Mouse (Mus musculus): ENCODE results near the gene Psmd2. TPM values are rescaled to one million over a fixed set of nuclear protein-coding genes. Genes with fewer than 3 reads are reported as not detected.
A peak's percentile ranks its signal among the peaks of the same experiment; 100 is the strongest.

The Psmd2 gene
- polyA plus RNA-seq, 1 experiment from 2014 or later, result 424 TPM

GRCm38 (mm10) chr16:20703071-20703470, 51.6 kb downstream of the Psmd2 start:
- H3K4me2 ChIP-seq, result no peak overlapping the region
- no peak for ATAC-seq (ENCODE audit: insufficient number of reproducible peaks, insufficient read depth, low FRiP score, low TSS enrichment, low read depth)
- H3K4me3 ChIP-seq (replicated peaks), result no peak overlapping the region
- peaks cover 30% of the 10 kb centered on the region for H3K4me1 ChIP-seq (replicated peaks)
- 92% methylated on average over 10 of the region's 10 CpGs for WGBS
- H3K27ac ChIP-seq, result no peak overlapping the region
- peaks cover 52% of the 10 kb centered on the region for H3K36me3 ChIP-seq
- no peak overlapping the region for H3K9ac ChIP-seq (replicated peaks)
- no peaks in the 10 kb centered on the region for H3K27me3 ChIP-seq
- H3K9me3 ChIP-seq, result no peaks in the 10 kb centered on the region

- peaks cover 30% of the 10 kb centered on the region for H3K4me1 ChIP-seq (replicated peaks)
- 81% methylated on average over 6 of the region's 6 CpGs for WGBS
- H3K9ac ChIP-seq (replicated peaks), result no peak overlapping the region
- H3K36me3 ChIP-seq, result peaks cover 60% of the 10 kb centered on the region
- H3K4me2 ChIP-seq, result no peak overlapping the region
- H3K27ac ChIP-seq, result no peak overlapping the region
- no peaks in the 10 kb centered on the region for H3K27me3 ChIP-seq
- H3K9me3 ChIP-seq, result no peaks in the 10 kb centered on the region
- no peak overlapping the region for H3K4me3 ChIP-seq (replicated peaks)
- ATAC-seq (ENCODE audit: insufficient number of reproducible peaks, insufficient read depth, low FRiP score, low TSS enrichment, low read depth), result no peak
Measured at GRCm38 (mm10) chr16:20703699-20704400, 52.4 kb downstream of the Psmd2 start.

GRCm38 (mm10) chr16:20705786-20706185, 54.3 kb downstream of the Psmd2 start:
- Histone ChIP-seq H3K9ac (replicated peaks) (no peak overlapping the region), H3K9me3 (no peaks in the 10 kb centered on the region), H3K4me1 (replicated peaks) (peaks cover 16% of the 10 kb centered on the region), H3K36me3 (peaks cover 74% of the 10 kb centered on the region), H3K4me3 (replicated peaks) (no peak overlapping the region), H3K4me2 (no peak overlapping the region), H3K27ac (no peak overlapping the region), H3K27me3 (no peaks in the 10 kb centered on the region)
- ATAC-seq (ENCODE audit: insufficient number of reproducible peaks, insufficient read depth, low FRiP score, low TSS enrichment, low read depth), result no peak
- 88% methylated on average over 3 of the region's 3 CpGs for WGBS

GRCm38 (mm10) chr16:20706407-20707055, 55.1 kb downstream of the Psmd2 start:
- no peak for ATAC-seq (ENCODE audit: insufficient number of reproducible peaks, insufficient read depth, low FRiP score, low TSS enrichment, low read depth)
- Histone ChIP-seq H3K27ac (no peak overlapping the region), H3K27me3 (no peaks in the 10 kb centered on the region), H3K36me3 (peaks cover 81% of the 10 kb centered on the region), H3K9me3 (no peaks in the 10 kb centered on the region), H3K9ac (replicated peaks) (no peak overlapping the region), H3K4me1 (replicated peaks) (peaks cover 12% of the 10 kb centered on the region), H3K4me2 (no peak overlapping the region), H3K4me3 (replicated peaks) (no peak overlapping the region)
- WGBS, result 93% methylated on average over 2 of the region's 2 CpGs

GRCm38 (mm10) chr16:20708220-20708938, 56.9 kb downstream of the Psmd2 start:
- Histone ChIP-seq H3K27me3 (no peaks in the 10 kb centered on the region), H3K4me3 (replicated peaks) (no peak overlapping the region), H3K9ac (replicated peaks) (no peak overlapping the region), H3K4me1 (replicated peaks) (no peaks in the 10 kb centered on the region), H3K36me3 (peaks cover 95% of the 10 kb centered on the region), H3K27ac (no peak overlapping the region), H3K9me3 (no peaks in the 10 kb centered on the region), H3K4me2 (no peak overlapping the region)
- 91% methylated on average over 21 of the region's 21 CpGs for whole genome bisulfite sequencing
- ATAC-seq (ENCODE audit: insufficient number of reproducible peaks, insufficient read depth, low FRiP score, low TSS enrichment, low read depth), result no peak

GRCm38 (mm10) chr16:20708939-20709734, 57.7 kb downstream of the Psmd2 start:
- no peak overlapping the region for H3K4me2 ChIP-seq
- ATAC-seq (ENCODE audit: insufficient number of reproducible peaks, insufficient read depth, low FRiP score, low TSS enrichment, low read depth), result peak; percentile 46
- WGBS, result 79% methylated on average over 19 of the region's 19 CpGs
- H3K27me3 ChIP-seq, result no peaks in the 10 kb centered on the region
- H3K9ac ChIP-seq (replicated peaks), result no peak overlapping the region
- H3K9me3 ChIP-seq, result no peaks in the 10 kb centered on the region
- peaks cover 93% of the 10 kb centered on the region for H3K36me3 ChIP-seq
- H3K4me3 ChIP-seq (replicated peaks), result no peak overlapping the region
- no peak overlapping the region for H3K27ac ChIP-seq
- peaks cover 6% of the 10 kb centered on the region for H3K4me1 ChIP-seq (replicated peaks)

- WGBS, result 93% methylated on average over 11 of the region's 11 CpGs
- no peak overlapping the region for H3K4me2 ChIP-seq
- H3K36me3 ChIP-seq, result peaks cover 82% of the 10 kb centered on the region
- no peak overlapping the region for H3K9ac ChIP-seq (replicated peaks)
- H3K4me3 ChIP-seq (replicated peaks), result no peak overlapping the region
- peaks cover 19% of the 10 kb centered on the region for H3K4me1 ChIP-seq (replicated peaks)
- ATAC-seq (ENCODE audit: insufficient number of reproducible peaks, insufficient read depth, low FRiP score, low TSS enrichment, low read depth), result no peak
- H3K27me3 ChIP-seq, result no peaks in the 10 kb centered on the region
- H3K27ac ChIP-seq, result no peak overlapping the region
- H3K9me3 ChIP-seq, result no peaks in the 10 kb centered on the region
Measured at GRCm38 (mm10) chr16:20710370-20710769, 58.9 kb downstream of the Psmd2 start.

GRCm38 (mm10) chr16:20710810-20711209, 59.4 kb downstream of the Psmd2 start:
- H3K4me3 ChIP-seq (replicated peaks), result no peak overlapping the region
- H3K9ac ChIP-seq (replicated peaks), result no peak overlapping the region
- no peak for ATAC-seq (ENCODE audit: insufficient number of reproducible peaks, insufficient read depth, low FRiP score, low TSS enrichment, low read depth)
- no peak overlapping the region for H3K4me2 ChIP-seq
- WGBS, result 84% methylated on average over 4 of the region's 4 CpGs
- peaks cover 78% of the 10 kb centered on the region for H3K36me3 ChIP-seq
- H3K27me3 ChIP-seq, result no peaks in the 10 kb centered on the region
- H3K27ac ChIP-seq, result no peak overlapping the region
- peaks cover 22% of the 10 kb centered on the region for H3K4me1 ChIP-seq (replicated peaks)
- H3K9me3 ChIP-seq, result no peaks in the 10 kb centered on the region

GRCm38 (mm10) chr16:20712190-20712589, 60.7 kb downstream of the Psmd2 start:
- H3K36me3 ChIP-seq, result peaks cover 64% of the 10 kb centered on the region
- no peaks in the 10 kb centered on the region for H3K9me3 ChIP-seq
- H3K27ac ChIP-seq, result no peak overlapping the region
- H3K4me1 ChIP-seq (replicated peaks), result peaks cover 28% of the 10 kb centered on the region
- H3K9ac ChIP-seq (replicated peaks), result no peak overlapping the region
- H3K27me3 ChIP-seq, result no peaks in the 10 kb centered on the region
- WGBS, result 74% methylated on average over 9 of the region's 9 CpGs
- H3K4me2 ChIP-seq, result no peak overlapping the region
- no peak overlapping the region for H3K4me3 ChIP-seq (replicated peaks)
- no peak for ATAC-seq (ENCODE audit: insufficient number of reproducible peaks, insufficient read depth, low FRiP score, low TSS enrichment, low read depth)

GRCm38 (mm10) chr16:20712889-20713288, 61.4 kb downstream of the Psmd2 start:
- H3K27me3 ChIP-seq, result no peaks in the 10 kb centered on the region
- H3K9me3 ChIP-seq, result no peaks in the 10 kb centered on the region
- ATAC-seq (ENCODE audit: insufficient number of reproducible peaks, insufficient read depth, low FRiP score, low TSS enrichment, low read depth), result no peak
- H3K27ac ChIP-seq, result no peak overlapping the region
- H3K4me1 ChIP-seq (replicated peaks), result peaks cover 28% of the 10 kb centered on the region
- no peak overlapping the region for H3K9ac ChIP-seq (replicated peaks)
- 90% methylated on average over 7 of the region's 7 CpGs for WGBS
- no peak overlapping the region for H3K4me3 ChIP-seq (replicated peaks)
- peaks cover 57% of the 10 kb centered on the region for H3K36me3 ChIP-seq
- no peak overlapping the region for H3K4me2 ChIP-seq
